Comparison of ENCODE assay signal across 28 mouse cellular contexts in the genomic region with DNA sequence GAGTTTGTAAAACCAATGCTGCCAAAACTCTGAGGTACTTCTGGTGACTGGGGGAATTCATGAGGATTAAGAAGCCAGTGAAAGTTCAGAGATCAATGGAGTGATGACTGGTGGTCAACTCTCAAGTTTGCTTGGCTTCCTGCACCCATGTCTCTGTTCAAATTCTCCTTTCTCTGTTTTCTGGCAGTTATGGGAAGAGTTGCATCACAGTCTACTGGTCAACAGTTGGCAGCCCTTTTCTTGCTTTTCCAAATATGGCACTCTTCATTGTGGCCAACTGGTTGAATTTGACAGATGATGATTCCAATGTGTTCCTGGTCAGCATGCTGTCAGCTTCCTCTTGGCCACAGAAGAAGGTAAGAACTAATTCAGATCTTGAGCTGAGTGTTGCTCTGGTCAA. TPM values are rescaled to one million over a fixed set of nuclear protein-coding genes. Genes with fewer than 3 reads are reported as not detected.
DNase-seq lines count a peak whose midpoint lies in the region; ATAC-seq and TF ChIP-seq lines count a peak whose summit lies in the region.
"Had no signal": no experiment of that assay in that cellular context is flagged by ENCODE, and none has a peak within 500 bp of the region (broad histone marks: within the 10 kb centered on the region; RNA-seq: fewer than 3 reads in every experiment).

No protein-coding gene starts in this region.

- H3K9me3 ChIP-seq in heart, embryonic 11.5 days (replicated peaks; ENCODE audit: control insufficient read depth, low read length) = no peaks in the 10 kb centered on the region
- no peaks in the 10 kb centered on the region for H3K9me3 ChIP-seq in lung, postnatal 0 days (ENCODE audit: low read length)
- H3K9me3 ChIP-seq: embryonic facial prominence, embryonic 10.5 days; embryonic facial prominence, embryonic 13.5 days; forebrain, embryonic 10.5 days; forebrain, embryonic 13.5 days; heart, embryonic 10.5 days; hindbrain, embryonic 10.5 days; hindbrain, embryonic 13.5 days; intestine, embryonic 15.5 days had no signal

- H3K9ac ChIP-seq in heart, embryonic 11.5 days (ENCODE audit: low read depth, low read length) = no peak overlapping the region
- H3K9ac ChIP-seq in lung, postnatal 0 days (replicated peaks; ENCODE audit: low read depth) = no peak overlapping the region
- H3K9ac ChIP-seq: embryonic facial prominence, embryonic 13.5 days; forebrain, embryonic 13.5 days; hindbrain, embryonic 13.5 days; intestine, embryonic 15.5 days had no signal

- no peaks in the 10 kb centered on the region for H3K36me3 ChIP-seq in heart, embryonic 11.5 days (ENCODE audit: control insufficient read depth, insufficient read depth, low read length)
- no peaks in the 10 kb centered on the region for H3K36me3 ChIP-seq in lung, postnatal 0 days (ENCODE audit: insufficient read depth, low read length)
- H3K36me3 ChIP-seq: embryonic facial prominence, embryonic 10.5 days; embryonic facial prominence, embryonic 13.5 days; forebrain, embryonic 10.5 days; heart, embryonic 10.5 days; hindbrain, embryonic 10.5 days; hindbrain, embryonic 13.5 days; intestine, embryonic 15.5 days had no signal

- no peak overlapping the region for H3K27ac ChIP-seq in heart, embryonic 11.5 days (ENCODE audit: low read depth, low read length)
- H3K27ac ChIP-seq in lung, postnatal 0 days (ENCODE audit: low read length) = no peak overlapping the region
- no peak overlapping the region for H3K27ac ChIP-seq in layer of hippocampus, adult 2 months
- H3K27ac ChIP-seq: embryonic facial prominence, embryonic 10.5 days; embryonic facial prominence, embryonic 13.5 days; forebrain, embryonic 10.5 days; forebrain, embryonic 13.5 days; heart, embryonic 10.5 days; hindbrain, embryonic 10.5 days; hindbrain, embryonic 13.5 days; intestine, embryonic 15.5 days had no signal

- no peak overlapping the region for H3K4me3 ChIP-seq in heart, embryonic 11.5 days (ENCODE audit: low read depth, low read length)
- H3K4me3 ChIP-seq in lung, postnatal 0 days (ENCODE audit: low read depth, low read length) = no peak overlapping the region
- H3K4me3 ChIP-seq in layer of hippocampus, adult 2 months = no peak overlapping the region
- H3K4me3 ChIP-seq: embryonic facial prominence, embryonic 10.5 days; embryonic facial prominence, embryonic 13.5 days; erythroblast, embryonic 14.5 days; forebrain, embryonic 10.5 days; forebrain, embryonic 13.5 days; heart, embryonic 10.5 days; hindbrain, embryonic 10.5 days; hindbrain, embryonic 13.5 days; intestine, embryonic 15.5 days had no signal

- TF ChIP-seq CTCF in lung, postnatal 0 days (IDR thresholded peaks at IDR 0.05) = no peak
- TF ChIP-seq CTCF in layer of hippocampus, adult 2 months (conservative IDR thresholded peaks at IDR 0.05) = no peak

- TF ChIP-seq EP300 in lung, postnatal 0 days (IDR thresholded peaks at IDR 0.05) = no peak

- no peaks in the 10 kb centered on the region for H3K27me3 ChIP-seq in heart, embryonic 11.5 days (ENCODE audit: control insufficient read depth, insufficient read depth, low read length)
- no peaks in the 10 kb centered on the region for H3K27me3 ChIP-seq in lung, postnatal 0 days (replicated peaks; ENCODE audit: insufficient read depth, low read length)
- H3K27me3 ChIP-seq: embryonic facial prominence, embryonic 13.5 days; forebrain, embryonic 13.5 days; hindbrain, embryonic 13.5 days; intestine, embryonic 15.5 days; Patski had no signal

- no peak overlapping the region for H3K4me2 ChIP-seq in heart, embryonic 11.5 days
- H3K4me2 ChIP-seq in lung, postnatal 0 days (replicated peaks; ENCODE audit: low read depth, low read length) = no peak overlapping the region
- H3K4me2 ChIP-seq: embryonic facial prominence, embryonic 13.5 days; forebrain, embryonic 13.5 days; hindbrain, embryonic 13.5 days; intestine, embryonic 15.5 days had no signal

- no peak for ATAC-seq in heart, embryonic 11.5 days (replicated peaks; ENCODE audit: insufficient number of reproducible peaks, low FRiP score, low TSS enrichment)
- ATAC-seq in lung, postnatal 0 days = no peak
- ATAC-seq: CD4-positive, CD25-positive, alpha-beta regulatory T cell, adult 4 months; forebrain, embryonic 13.5 days; forebrain, embryonic 16.5 days; hindbrain, embryonic 16.5 days; intestine, embryonic 15.5 days; Patski had no signal

- H3K4me1 ChIP-seq in heart, embryonic 11.5 days (ENCODE audit: control insufficient read depth, insufficient read depth, low read length) = peaks cover 4% of the 10 kb centered on the region; the same call in 1 of the 2 replicates
- no peaks in the 10 kb centered on the region for H3K4me1 ChIP-seq in lung, postnatal 0 days (ENCODE audit: insufficient read depth, low read depth, low read length)
- H3K4me1 ChIP-seq: forebrain, embryonic 10.5 days; forebrain, embryonic 13.5 days; hindbrain, embryonic 10.5 days; hindbrain, embryonic 13.5 days; intestine, embryonic 15.5 days had no signal

- peak; percentile 4 for DNase-seq in heart, adult 8-10 months (ENCODE audit: low spot score)
- peak; percentile 49 for DNase-seq in lung, postnatal 36 days
- no peak for DNase-seq in lung, postnatal 0 days (ENCODE audit: low spot score)
- peak; percentile 77 for DNase-seq in adipocyte (ENCODE audit: low spot score)
- DNase-seq in layer of hippocampus, adult 2 months (ENCODE audit: low spot score in 2 of 2) = no peak
- DNase-seq in embryo, embryonic 11 days = no peak
- DNase-seq: adrenal gland, adult 2 months; adrenal gland, postnatal 14 days; cerebellum, adult 11 months; cerebellum, adult 2 months; cerebellum, adult 9-11 months; cerebellum, postnatal 25 days; gastrocnemius, postnatal 14 days had no signal

RNA-seq across cellular contexts. Expression of gene Kitl, which starts 25.7 kb away (rescaled TPM):
- total RNA-seq in heart, adult 8-10 months (2022) = 10 to 100 TPM; 45.9 to 70.1 (median 61.3) TPM
- polyA plus RNA-seq in heart, embryonic 11.5 days (2014; fragmentation: Nextera tagmentation; extraction: Ambion mirVana) = 15.2 and 21.5 TPM in 2 replicates
- 75.2 and 93.6 TPM in 2 replicates for polyA plus RNA-seq in lung, postnatal 0 days (2015; fragmentation: Nextera tagmentation; extraction: Ambion mirVana)
- total RNA-seq in layer of hippocampus, adult 2 months (2021) = 10 to 100 TPM; 21.4 to 21.6 TPM
- total RNA-seq: MEL had no signal
- polyA plus RNA-seq: erythroblast, embryonic 14.5 days had no signal

Comparison
In these comparisons a context has a peak if more than half of its experiments do, and no peak if none do; other contexts are left out.
1. DNase-seq: peak in heart, adult 8-10 months (single experiment), lung, postnatal 36 days (single experiment) and adipocyte (single experiment); none in lung, postnatal 0 days (single experiment), layer of hippocampus, adult 2 months (0 of 2) and embryo, embryonic 11 days (single experiment).